Mouse (Mus musculus) CD4-positive naive resting alpha-beta T cell, adult 76 days (primary cell): Measurements from ENCODE around the gene Efr3b. TPM values are rescaled to one million over a fixed set of nuclear protein-coding genes. Genes with fewer than 3 reads are reported as not detected.

Source experiments
- total RNA-seq: library from RNA; stranded (reverse); gene quantifications from one replicate; pipeline ENCODE4 v1.2.4, GENCODE M21; 2023

Efr3b gene
- total RNA-seq, result 0.09 TPM

GRCm38 (mm10) chr12:4038061-4039041, at the start of gene Efr3b:
Gene Efr3b, minus strand, starts transcription at chr12:4038915.

GRCm38 (mm10) chr12:4082132-4083001, 43.7 kb upstream of the Efr3b start, which contains the start of gene Dnajc27:
Gene Dnajc27, plus strand, starts transcription at chr12:4082583.

GRCm38 (mm10) chr12:3954651-3955050, 84.1 kb downstream of the Efr3b start, which contains the start of gene Pomc:
Gene Pomc, plus strand, starts transcription at chr12:3954951.

Other genes with a start within 250 kb of the Efr3b start
- gene Dnmt3a, start 232.9 kb downstream of the Efr3b start, total RNA-seq, result 79.3 TPM
- gene Pomc, start 84.0 kb downstream of the Efr3b start, total RNA-seq, result not detected
- 11.6 TPM for gene Dnajc27, start 43.7 kb upstream of the Efr3b start, total RNA-seq
- gene Adcy3, start 94.2 kb upstream of the Efr3b start, total RNA-seq, result 24.4 TPM
- gene Ptrhd1, start 195.1 kb upstream of the Efr3b start, total RNA-seq, result 5.8 TPM
- gene Cenpo, start 195.4 kb upstream of the Efr3b start, total RNA-seq, result 22.8 TPM